Mouse (Mus musculus) liver, embryonic 16.5 days (tissue): ENCODE data around the gene Ptpn18. TPM values are rescaled to one million over a fixed set of nuclear protein-coding genes. Genes with fewer than 3 reads are reported as not detected.
"Not testable (repeated sequence)": the region's sequence is repeated elsewhere in the genome, so short reads cannot be mapped to it uniquely, and the experiment has no call there.

Experiments
- ATAC-seq: fragments of 200-750 bp; cut with Nextera tagmentation; 2 replicates; pipeline ENCODE4 v1.8.0; 2017; ENCODE audit warnings: low read depth, mild to moderate bottlenecking, moderate number of reproducible peaks, moderate library complexity
- H3K27ac ChIP-seq: fragments of 300-500 bp; sonication (generic); 2 replicates; pipeline ENCODE4 v1.5.1; 2014; ENCODE audit warnings: mild to moderate bottlenecking, low read length
- H3K27me3 ChIP-seq: fragments of 300-500 bp; sonication (generic); 2 replicates; pipeline ENCODE4 v1.6.1; 2014; ENCODE audit warnings: low read depth, low read length, mixed read lengths; ENCODE audit not compliant: control insufficient read depth, insufficient read depth
- H3K36me3 ChIP-seq: fragments of 300-500 bp; sonication (generic); 2 replicates; pipeline ENCODE4 v1.6.1; 2014; ENCODE audit warnings: mild to moderate bottlenecking; ENCODE audit not compliant: control insufficient read depth, insufficient read depth
- H3K4me1 ChIP-seq: fragments of 300-500 bp; sonication (generic); 2 replicates; pipeline ENCODE4 v1.6.1; 2014; ENCODE audit warnings: low read depth, low read length, mixed read lengths; ENCODE audit not compliant: control insufficient read depth
- H3K4me2 ChIP-seq: fragments of 300-500 bp; sonication (generic); 2 replicates; pipeline ENCODE4 v1.6.1; 2014; ENCODE audit warnings: low read depth, low read length, mixed read lengths
- H3K4me3 ChIP-seq: fragments of 300-500 bp; sonication (generic); 2 replicates; pipeline ENCODE4 v1.5.1; 2014; ENCODE audit warnings: low read depth, mild to moderate bottlenecking, low read length
- H3K9ac ChIP-seq: fragments of 300-500 bp; sonication (generic); 2 replicates; pipeline ENCODE4 v1.6.1; 2014; ENCODE audit warnings: low read depth, low read length
- H3K9me3 ChIP-seq: fragments of 300-500 bp; sonication (generic); replicated peaks from 2 replicates; pipeline ENCODE4 v1.6.1; 2016; ENCODE audit warnings: low read length; ENCODE audit not compliant: control insufficient read depth
- WGBS: fragments of 180-500 bp; shearing (Covaris S2); extraction: QIAGEN DNeasy Blood & Tissue Kit; methylation state at CpG from one replicate; pipeline ENCODE4 v1.1.7; 2014; ENCODE audit not compliant: insufficient replicate concordance; 5-methylcytosine and 5-hydroxymethylcytosine counted together
- polyA plus RNA-seq: library from polyadenylated mRNA; unstranded; fragments of >200 nt; fragmentation: Nextera tagmentation; extraction: Ambion mirVana; gene quantifications from 2 replicates; pipeline ENCODE4 v1.2.1, GENCODE M21; 2015

Ptpn18 gene
- polyA plus RNA-seq, 1 experiment from 2014 or later: 16.7 TPM

GRCm38 (mm10) chr1:34434660-34435160 lies 24.9 kb upstream of the Ptpn18 start:
- Histone ChIP-seq H3K27me3 (no peaks in the 10 kb centered on the region), H3K4me2 (peak overlapping the region; percentile 85), H3K27ac (peak overlapping the region; percentile 48; the same call in 1 of the 2 replicates), H3K36me3 (peaks cover 8% of the 10 kb centered on the region; the same call in 1 of the 2 replicates), H3K9ac (peak overlapping the region; percentile 62), H3K4me3 (peak overlapping the region; percentile 79), H3K4me1 (peaks cover 20% of the 10 kb centered on the region), H3K9me3 (peaks cover 9% of the 10 kb centered on the region)
- ATAC-seq: peak; percentile 9
- under 1% methylated on average over 30 of the region's 30 CpGs for WGBS

- peak overlapping the region; percentile 48; the same call in 1 of the 2 replicates for H3K27ac ChIP-seq
Measured at GRCm38 (mm10) chr1:34435371-34436120, 24.0 kb upstream of the Ptpn18 start.

DNA sequence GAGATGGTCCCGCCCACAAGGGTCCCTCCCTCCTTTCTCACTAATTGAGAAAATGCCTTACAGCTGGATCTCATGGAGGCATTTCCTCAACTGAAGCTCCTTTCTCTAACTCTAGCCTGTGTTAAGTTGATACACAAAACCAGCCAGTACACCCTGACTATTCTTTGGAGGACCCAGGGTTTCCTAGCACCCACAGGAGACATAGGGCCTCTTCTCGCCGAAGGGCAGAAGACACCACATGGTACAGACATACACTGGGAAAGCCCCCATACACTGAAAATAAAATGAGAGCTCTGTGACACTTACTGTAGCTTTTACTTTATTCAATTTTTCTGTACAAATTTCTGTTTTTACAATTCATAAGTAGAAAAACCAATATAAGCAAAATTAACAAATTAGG lies 23.2 kb upstream of the Ptpn18 start:
- no peak overlapping the region for H3K4me3 ChIP-seq
- H3K36me3 ChIP-seq: 0 out of 2 replicates have a peak, but pooled peaks cover 2% of the 10 kb centered on the region
- no peak overlapping the region for H3K27ac ChIP-seq
- H3K9me3 ChIP-seq: no peaks in the 10 kb centered on the region; the same call in 1 of the 2 replicates
- no peak overlapping the region for H3K4me2 ChIP-seq
- no peaks in the 10 kb centered on the region for H3K27me3 ChIP-seq
- H3K9ac ChIP-seq: no peak overlapping the region
- WGBS: 75% methylated on average over 3 of the region's 3 CpGs
- H3K4me1 ChIP-seq: peaks cover 28% of the 10 kb centered on the region
- ATAC-seq: no peak

More at GRCm38 (mm10) chr1:34435371-34436120, 24.0 kb upstream of the Ptpn18 start:
- Histone ChIP-seq H3K4me1 (peaks cover 24% of the 10 kb centered on the region), H3K9me3 (peaks cover 5% of the 10 kb centered on the region; the same call in 1 of the 2 replicates), H3K9ac (peak overlapping the region; percentile 62), H3K27me3 (no peaks in the 10 kb centered on the region), H3K4me2 (peak overlapping the region; percentile 85), H3K4me3 (peak overlapping the region; percentile 79), H3K36me3 (0 out of 2 replicates have a peak, but pooled peaks cover 4% of the 10 kb centered on the region)
- 32% methylated on average over 8 of the region's 8 CpGs for WGBS
- no peak for ATAC-seq

GRCm38 (mm10) chr1:34437366-34437765 lies 22.2 kb upstream of the Ptpn18 start:
- peaks cover 28% of the 10 kb centered on the region for H3K4me1 ChIP-seq
- not testable (repeated sequence) for H3K36me3 ChIP-seq, H3K27ac ChIP-seq, ATAC-seq, H3K4me3 ChIP-seq, H3K9me3 ChIP-seq, H3K9ac ChIP-seq, H3K4me2 ChIP-seq, H3K27me3 ChIP-seq
- 87% methylated on average over 8 of the region's 8 CpGs for WGBS

DNA sequence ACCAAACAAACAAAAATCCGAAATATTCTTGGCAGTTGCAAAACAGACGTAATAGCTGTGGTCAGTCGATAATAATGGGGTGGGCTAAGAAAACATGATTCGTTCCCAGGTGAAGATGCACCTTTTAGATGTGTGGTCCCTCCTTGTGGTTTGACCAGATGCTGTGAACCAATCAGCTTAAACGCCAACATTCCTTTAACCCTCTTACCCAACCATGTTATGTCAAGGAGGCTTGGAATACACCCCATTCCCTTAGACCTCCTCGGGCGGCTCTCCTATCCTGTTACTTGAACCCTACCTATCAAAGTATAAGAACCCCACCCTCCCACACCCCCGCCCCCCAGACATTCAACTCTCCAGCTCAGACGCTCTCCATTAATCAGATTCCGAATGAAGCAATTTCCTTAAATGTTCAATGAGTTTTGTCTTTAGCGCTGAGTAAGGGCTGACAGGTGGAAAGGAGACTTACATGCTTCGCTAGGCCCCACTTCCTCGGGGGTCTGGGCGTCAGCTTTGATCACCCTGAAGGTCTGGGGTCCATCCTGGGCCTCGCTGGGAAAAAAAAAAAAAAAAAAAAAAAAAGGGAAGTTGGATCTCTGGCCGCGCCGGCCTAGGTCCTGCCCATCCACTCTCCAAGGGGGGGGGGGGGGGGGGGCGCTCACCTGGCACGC lies 21.0 kb upstream of the Ptpn18 start:
- Histone ChIP-seq H3K4me3 (peak overlapping the region; percentile 73), H3K27me3 (no peaks in the 10 kb centered on the region), H3K27ac (no peak overlapping the region), H3K9ac (peak overlapping the region; percentile 60), H3K9me3 (no peaks in the 10 kb centered on the region), H3K36me3 (peaks cover 9% of the 10 kb centered on the region), H3K4me2 (peak overlapping the region; percentile 76), H3K4me1 (peaks cover 27% of the 10 kb centered on the region)
- no peak for ATAC-seq
- 31% methylated on average over 14 of the region's 20 CpGs for WGBS

- peak; percentile 93 for ATAC-seq
- Histone ChIP-seq H3K36me3 (peaks cover 18% of the 10 kb centered on the region), H3K9ac (peak within 1 kb of the TSS; percentile 65), H3K9me3 (no peaks in the 10 kb centered on the region), H3K4me3 (peak within 1 kb of the TSS; percentile 73), H3K4me2 (peak within 1 kb of the TSS; percentile 76), H3K4me1 (peaks cover 22% of the 10 kb centered on the region), H3K27ac (peak within 1 kb of the TSS; percentile 67), H3K27me3 (no peaks in the 10 kb centered on the region)
- under 1% methylated on average over 48 of the region's 48 CpGs for WGBS
Measured at GRCm38 (mm10) chr1:34439215-34439960, 20.2 kb upstream of the Ptpn18 start, which contains the start of the genes Ccdc115 and Imp4. TSS of gene Ccdc115 (minus strand) at chr1:34439672. TSS of gene Imp4 (plus strand) at chr1:34439851.

GRCm38 (mm10) chr1:34439961-34440630 lies 19.5 kb upstream of the Ptpn18 start:
- no peaks in the 10 kb centered on the region for H3K27me3 ChIP-seq
- H3K27ac ChIP-seq: peak overlapping the region; percentile 59
- peak overlapping the region; percentile 73 for H3K4me2 ChIP-seq
- no peaks in the 10 kb centered on the region for H3K9me3 ChIP-seq
- 3% methylated on average over 31 of the region's 31 CpGs for WGBS
- H3K4me3 ChIP-seq: peak overlapping the region; percentile 73
- H3K4me1 ChIP-seq: peaks cover 21% of the 10 kb centered on the region
- peaks cover 24% of the 10 kb centered on the region for H3K36me3 ChIP-seq
- ATAC-seq: 0 out of 2 replicates have a peak, but pooled peaks have one; percentile 8
- peak overlapping the region; percentile 65 for H3K9ac ChIP-seq

- no peak overlapping the region for H3K4me2 ChIP-seq
- WGBS: 72% methylated on average over 6 of the region's 6 CpGs
- H3K4me3 ChIP-seq: no peak overlapping the region
- no peaks in the 10 kb centered on the region for H3K27me3 ChIP-seq
- peaks cover 13% of the 10 kb centered on the region for H3K4me1 ChIP-seq
- no peak overlapping the region for H3K9ac ChIP-seq
- H3K36me3 ChIP-seq: peaks cover 25% of the 10 kb centered on the region
- no peaks in the 10 kb centered on the region for H3K9me3 ChIP-seq
- no peak for ATAC-seq
- no peak overlapping the region for H3K27ac ChIP-seq
Measured at GRCm38 (mm10) chr1:34443124-34443523, 16.4 kb upstream of the Ptpn18 start.
